Mouse (Mus musculus) embryo, embryonic 11 days (tissue): ENCODE results near the gene Lrrc4.

Experiments used
- DNase-seq: peaks from one replicate; pipeline ENCODE4 v3.0.0-alpha.2; 2015

Lrrc4 gene

DNA sequence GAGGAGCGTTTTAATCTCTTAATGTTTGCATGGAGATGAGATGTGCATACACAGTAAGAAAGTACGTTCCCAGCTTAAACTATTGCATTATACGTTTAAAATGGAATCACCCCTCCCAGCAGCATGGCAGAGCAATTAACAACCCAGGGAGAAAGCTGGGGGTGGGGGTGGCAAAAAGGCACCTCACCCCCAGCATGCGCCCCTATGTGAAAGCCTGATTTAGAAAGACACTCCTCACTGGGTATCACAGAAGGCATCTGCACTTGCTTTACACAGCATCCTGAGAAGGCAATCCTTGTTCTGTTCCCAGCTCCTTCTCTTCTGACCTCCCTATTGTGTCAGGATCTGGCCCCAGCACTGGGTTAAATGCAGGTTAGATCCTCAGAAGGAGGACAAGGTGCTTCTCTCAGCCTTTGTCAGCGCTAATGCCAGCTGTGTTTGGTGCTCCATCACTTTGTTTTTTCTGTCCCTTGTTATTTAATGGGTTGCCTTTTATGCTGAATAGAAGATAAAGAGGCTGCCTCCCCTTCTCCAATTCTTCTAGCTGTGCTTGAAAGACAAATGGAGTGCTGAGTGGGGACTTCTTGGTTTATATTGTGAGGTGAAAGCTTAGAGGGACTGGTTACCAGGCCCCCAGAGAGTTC, 69.3 kb downstream of the Lrrc4 start:
- peak; percentile 28 for DNase-seq

DNA sequence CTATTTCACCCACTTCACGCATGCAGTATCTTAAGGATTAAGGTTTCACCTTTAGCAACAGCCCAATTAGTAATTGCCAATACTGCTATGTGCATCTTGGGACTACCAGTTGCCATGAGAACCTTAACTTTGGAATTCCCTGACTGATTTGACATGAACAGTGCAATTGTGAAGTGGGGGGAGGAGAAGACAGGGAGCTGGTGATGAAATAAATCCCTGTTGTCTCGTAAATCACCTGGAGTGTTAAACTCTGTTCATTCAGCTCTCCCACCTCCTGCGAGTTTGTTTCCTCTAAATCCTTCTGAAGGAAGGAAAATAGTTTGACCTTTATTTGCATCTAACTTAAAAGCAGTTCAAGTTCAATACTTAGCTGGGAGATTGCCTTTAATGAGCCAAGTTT, 69.8 kb downstream of the Lrrc4 start:
- DNase-seq: peak; percentile 64

DNA sequence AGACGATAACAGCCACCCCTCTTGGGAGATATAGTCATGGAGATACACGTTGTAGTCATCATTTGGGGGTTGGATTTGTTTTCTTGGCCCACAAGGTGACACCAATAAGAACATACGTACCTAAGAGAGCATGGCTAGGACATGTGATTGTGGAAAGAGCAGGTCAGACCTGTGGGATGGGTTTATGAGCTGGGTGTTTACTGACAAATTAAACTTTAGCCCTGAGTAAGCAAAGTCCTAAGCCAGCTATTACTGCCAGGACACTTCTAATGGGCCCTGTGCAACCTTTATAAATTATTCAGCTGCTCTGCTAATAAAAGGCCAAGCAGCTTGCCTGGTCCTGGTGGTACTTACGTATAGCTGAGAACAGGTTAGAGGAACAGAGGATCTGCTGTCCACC, 73.3 kb downstream of the Lrrc4 start:
- no peak for DNase-seq

DNA sequence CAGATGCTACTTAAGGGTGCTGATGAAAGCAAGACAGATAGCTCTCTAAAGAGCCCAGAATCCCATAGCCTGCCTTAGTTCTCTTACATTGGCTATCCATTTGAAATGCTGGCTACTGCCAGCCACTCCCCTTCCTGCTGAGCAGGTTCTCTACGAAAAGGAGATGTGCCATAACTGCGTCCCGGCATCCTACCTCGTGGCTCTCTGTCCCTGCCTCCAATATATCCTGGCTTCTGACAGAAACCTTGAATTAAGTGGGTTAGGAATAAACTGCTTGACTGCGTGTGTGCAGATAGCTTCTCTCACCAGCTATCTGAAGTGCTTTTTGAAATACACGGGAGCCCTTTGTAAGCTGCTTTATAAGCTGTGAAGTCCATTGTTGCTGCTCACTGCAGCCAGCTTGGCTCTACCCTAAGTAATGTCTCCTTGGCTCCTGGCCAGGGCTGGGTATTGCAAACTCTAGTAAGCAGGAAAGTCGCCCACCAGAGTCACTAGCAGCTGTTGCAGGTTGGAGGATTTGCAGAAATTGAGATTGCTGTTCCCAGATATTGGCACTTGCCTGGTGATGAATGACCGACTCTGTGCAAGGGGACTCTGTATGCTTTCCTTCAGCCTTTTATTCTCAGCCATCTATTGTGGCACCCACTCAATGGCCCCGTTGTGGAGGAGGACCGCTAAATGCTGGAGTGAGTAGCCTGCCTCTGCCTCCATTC, 75.1 kb downstream of the Lrrc4 start:
- peak; percentile 48 for DNase-seq

DNA sequence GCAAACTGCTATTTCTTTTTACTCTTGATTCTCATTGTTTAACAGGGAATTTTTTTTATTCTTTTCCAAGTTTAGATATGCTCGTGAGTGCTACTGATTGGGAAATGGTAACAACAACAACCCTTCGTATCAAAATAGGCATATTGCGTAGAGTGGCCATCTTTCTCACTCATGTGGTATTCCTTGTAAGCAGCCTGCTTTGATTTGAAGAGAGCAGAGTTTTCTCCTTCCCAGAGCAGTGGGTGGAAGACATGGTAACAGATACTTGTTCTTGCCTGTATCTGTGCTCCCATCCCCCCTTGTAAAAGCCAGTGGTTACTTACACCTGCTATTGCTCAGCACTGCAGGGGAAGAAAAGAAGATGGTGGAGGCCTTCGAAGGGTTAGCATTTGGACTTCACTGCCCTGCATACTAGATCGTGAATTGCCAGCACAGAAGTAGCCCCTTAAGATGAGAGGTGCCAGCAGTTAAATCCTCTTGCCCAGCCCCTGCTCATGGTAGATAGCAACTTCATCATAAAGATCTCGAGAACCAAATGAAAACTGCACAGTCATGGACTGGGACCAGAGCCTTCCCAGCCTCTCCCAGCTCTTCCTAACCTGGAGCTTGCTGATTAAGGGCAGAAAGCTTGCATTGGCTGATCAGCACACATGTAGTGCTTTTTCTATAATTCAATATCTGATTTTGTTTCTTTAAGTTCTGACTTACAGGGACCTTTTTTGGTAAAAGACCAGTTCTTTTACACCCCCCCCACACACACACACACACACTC, 77.2 kb downstream of the Lrrc4 start:
- no peak for DNase-seq

DNA sequence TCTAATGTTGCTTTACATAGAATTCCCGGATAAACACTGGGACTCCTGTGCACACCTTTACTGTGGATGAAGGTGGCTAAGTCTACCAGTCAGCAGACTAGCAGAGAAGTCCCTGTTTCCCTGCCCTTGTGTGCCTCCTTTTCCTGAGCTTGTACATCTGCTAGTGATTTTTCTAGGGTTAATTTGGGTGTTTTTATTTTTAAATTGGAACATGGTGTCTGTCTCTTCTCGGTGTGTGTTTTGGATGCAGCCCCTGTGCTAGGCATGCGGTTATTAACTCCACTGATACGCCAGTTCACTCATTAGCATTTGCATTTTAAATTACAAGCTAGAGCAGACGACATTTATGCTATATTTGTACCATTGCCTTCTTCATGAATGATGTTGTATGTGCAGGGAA, 77.9 kb downstream of the Lrrc4 start:
- no peak for DNase-seq

DNA sequence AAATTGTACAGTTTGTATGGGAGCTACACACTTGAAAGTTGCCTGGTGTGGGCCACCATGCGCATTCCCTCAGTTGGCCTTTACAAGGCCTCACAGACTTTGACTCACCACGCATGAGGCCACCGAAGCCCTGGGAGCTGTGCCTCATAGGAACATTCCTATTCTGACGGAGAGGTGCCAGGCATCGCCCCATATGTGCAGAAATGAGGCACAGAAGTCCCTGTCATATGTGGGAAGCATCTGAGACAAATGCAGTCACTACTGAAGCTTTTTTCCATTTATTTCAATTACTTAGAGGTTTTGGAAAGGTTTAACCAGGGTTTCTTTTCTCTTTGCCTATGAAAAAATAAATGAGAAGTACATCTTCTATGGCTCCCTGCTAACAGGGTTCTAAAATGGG, 78.3 kb downstream of the Lrrc4 start:
- DNase-seq: no peak

DNA sequence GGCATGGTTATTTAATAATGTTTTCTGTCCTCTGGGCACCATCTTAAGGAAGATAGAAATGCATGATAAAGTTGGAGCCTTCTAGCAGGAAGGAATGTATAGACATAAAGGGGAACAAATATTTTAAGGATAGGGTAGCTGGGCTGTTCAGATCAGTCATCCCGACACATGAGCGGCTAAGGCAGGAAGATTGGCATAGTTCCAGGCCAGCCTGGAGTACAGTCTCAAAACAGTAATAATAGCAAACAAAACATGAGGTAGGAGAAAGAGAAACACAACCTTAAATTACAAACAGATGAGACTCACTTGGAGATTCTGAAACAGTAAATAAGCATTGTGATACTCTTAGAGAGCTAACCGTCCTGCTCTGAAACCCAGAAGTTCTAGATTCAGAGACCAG, 80.4 kb downstream of the Lrrc4 start:
- DNase-seq: no peak

DNA sequence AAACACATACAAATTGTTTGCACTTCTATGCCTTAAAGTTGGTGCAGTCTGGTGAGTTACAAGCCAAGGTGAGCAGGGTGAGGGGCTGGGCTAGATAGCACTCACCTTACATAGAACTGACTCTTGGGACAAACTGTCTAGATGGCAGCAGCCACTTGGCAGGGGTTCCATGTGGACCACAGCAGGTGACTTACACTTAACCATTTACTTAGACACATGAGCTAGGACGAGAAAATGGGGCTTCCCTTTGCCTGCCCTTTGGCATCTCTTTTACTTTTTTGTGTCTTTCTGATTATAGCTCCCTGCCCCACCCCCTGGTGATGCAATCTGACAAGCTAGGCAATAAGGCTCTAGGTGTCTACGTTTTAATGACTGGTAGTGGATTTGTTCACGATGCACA, 82.3 kb downstream of the Lrrc4 start:
- DNase-seq: no peak

DNA sequence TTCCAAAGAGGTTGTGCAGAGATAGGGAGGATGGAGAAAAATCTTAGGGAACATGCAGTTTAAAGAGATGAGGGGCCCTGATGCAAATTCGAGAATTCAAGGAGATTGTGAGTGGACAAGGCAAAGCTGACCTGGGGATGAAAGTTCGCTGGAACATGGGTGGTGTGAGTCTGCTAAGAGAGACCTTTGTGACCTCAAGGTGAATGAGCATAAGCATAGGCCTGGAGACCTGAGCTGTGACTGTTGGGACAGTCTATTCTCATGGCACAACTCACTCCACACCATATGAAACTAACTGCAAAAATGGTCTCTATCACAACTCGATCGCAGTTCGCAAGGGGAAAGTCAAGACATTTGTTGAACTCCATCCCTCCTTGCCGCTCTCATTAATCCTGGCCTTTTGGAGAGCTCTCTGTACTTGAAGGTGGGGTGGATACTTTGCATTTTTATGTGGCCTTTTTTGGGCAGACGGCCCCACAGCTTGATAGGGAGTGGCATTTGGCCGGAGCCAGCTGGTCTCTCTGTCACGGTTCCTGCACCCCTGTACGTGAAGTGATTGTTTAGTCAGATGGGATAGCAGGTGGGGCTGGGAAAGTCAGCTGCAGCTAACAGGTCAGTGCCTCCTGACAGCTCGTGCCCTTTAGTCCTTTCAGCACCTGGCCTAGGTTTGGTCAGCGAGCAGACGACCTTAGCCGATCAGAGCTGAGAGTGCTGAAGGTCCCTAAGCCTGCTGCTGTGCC, 83.4 kb downstream of the Lrrc4 start:
- no peak for DNase-seq

DNA sequence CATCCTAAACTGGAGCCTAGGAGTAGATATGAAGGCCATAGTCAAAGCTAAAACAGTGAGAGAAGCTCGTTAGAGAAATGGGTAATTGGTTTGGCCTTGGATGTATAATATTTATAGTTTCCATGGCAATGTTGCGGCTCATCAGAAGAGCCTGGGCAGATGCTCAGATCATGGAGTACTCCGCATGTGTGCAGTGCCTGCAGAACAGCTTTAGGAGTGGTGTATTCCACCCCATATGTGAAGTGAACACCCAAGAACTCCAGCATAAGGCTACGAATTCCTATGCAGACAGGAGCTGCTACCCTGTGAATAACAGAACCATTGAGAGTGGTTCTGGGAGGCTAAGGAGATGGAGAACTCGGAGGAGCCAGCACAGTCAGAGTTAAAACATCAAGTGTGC, 84.5 kb downstream of the Lrrc4 start:
- no peak for DNase-seq

DNA sequence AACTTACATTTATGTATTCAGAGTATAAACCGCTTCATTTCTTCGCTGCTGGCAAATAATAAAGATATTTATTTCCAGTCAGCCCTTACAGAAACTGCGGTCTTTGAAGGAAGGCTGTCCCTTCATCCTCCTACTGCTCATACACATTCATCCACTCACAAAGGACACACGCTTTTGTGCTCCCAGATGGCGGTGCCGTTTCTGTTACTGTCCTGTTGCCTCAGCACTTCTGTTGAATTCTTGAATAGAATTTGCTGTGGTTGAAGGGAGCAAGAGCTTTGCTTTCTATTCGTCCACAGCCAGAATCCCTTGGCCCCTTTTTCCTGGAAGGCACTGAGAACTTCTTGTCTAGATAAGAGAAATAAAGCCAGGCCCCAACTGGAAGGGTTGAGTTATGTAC, 85.7 kb downstream of the Lrrc4 start:
- DNase-seq: no peak

DNA sequence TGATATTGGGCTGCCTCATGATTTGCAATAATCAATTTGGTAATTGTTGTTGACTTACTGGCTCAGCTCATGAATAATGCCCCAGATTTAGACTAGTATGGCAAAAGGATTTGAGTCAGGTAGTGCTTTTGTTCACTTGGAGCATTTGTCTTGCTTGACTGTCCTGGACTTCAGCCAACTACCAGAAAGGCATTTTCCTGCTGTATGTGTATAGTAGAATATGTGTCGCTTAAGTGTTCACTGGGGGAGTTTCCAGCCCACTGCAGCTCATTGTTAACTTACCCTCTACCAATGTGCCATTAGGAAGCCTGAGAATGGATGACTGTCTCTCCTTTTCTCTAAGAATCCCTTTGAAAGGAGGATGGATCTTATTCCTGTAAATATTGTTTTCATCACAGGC, 88.0 kb downstream of the Lrrc4 start:
- DNase-seq: no peak

DNA sequence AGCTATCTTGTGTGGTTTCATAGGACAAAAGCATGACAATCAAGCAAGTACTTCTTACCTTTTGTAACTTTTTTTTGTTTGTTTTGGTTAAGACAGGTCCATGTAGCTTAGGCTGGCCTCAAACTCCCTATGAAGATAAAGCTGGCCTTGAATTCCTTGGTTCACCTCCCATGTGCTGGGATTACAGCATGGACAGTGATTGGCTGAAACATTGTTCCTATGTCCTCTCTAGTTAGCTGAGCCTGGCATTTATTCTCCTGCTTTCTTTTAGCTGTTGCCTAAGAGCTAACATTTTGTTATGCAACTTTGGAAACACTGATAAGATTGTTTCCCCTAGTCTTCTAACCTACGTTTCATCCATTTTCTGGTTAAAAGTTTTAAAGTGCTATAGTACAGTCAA, 93.9 kb downstream of the Lrrc4 start:
- DNase-seq: no peak

DNA sequence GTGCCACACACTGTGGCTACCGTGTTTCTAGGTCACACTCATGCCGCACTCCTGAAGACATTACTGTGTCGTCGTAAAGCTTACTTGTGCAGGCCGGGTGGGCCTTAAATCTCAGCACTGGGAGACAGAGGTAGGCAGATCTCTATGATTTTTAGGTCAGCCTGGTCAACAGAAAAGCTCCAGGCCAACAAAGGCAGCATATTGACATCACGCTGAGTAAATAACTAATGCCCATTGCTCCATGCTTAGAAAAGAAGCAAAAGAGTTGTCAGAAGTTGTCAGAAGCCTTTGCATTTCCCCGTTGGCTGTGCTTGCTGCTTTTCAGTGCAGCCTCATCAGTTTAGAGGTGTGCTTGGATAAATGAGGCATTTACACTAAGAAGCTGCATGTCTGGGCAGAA, 94.9 kb downstream of the Lrrc4 start:
- no peak for DNase-seq

DNA sequence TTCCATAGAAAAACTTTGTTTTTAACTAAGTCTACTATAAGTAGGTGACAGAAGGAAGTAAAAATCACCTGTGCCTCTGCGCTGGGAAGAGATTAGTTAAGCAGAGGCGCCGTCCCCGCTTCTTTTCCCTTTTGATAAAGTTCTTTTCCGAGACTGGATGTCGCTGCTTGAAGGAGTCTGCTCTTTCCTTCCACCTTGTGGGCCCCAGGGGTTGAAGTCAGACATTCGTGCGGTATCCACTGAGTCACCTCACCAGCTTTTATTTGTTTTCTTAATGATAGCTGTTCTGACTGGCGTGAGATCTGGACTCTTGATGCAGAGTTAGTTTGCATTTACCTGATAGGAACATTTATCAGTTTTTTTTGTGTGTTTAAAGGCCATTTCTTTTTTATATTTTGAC, 96.4 kb downstream of the Lrrc4 start:
- no peak for DNase-seq

DNA sequence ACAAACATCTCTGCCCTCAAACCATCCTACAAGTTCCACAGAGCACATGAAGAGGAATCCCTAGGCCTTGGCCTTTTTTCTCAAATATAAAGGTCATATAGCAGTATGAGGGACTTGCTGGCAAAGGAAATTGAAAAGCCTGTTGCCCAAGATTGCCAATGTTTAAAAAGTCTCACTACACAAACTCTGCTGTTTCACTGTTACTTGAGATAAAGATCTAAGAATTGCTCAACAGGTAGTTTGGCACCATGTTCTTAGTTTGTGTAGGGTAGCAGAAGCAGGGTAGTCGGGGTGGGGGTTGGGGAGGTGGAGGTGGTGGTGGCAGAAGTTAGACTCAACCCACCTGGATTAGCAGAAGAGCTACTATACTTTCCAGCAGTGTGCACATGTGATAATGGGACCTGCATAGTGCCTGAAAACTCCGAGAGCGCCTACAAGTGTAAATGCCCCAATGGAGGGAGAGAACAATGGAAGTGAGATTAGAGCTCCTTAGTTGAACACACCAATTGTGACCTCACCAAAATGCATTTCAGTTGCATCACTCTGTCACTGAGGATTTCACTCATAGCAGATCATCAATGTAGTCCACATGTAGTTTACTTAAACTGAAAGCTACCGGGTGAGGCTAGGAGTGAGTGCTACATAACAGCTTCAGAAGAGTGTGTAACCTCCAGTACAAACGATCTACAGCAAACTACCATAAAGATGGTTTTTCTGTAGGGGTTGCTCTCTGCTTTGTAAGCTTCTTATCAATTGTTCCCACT, 97.5 kb downstream of the Lrrc4 start:
- no peak for DNase-seq

DNA sequence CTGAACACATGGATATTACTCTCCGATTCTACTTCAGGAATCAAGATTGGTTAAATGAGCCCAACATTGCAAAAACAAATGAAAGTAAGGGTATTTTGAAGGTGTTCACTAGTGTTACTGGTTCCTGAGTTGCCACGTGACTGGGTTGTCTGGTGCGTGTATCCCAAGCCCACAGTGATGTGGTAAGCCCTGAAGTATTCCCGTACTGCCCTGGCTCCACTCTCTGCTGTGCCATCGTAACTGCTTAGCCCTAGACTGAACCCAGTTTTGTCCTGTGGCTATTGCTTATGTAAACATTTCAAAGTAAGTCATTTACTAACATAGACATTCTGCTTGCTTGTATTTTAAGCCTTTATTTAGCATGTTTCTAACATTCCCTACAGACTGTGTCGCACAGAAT, 100.3 kb downstream of the Lrrc4 start:
- DNase-seq: no peak

DNA sequence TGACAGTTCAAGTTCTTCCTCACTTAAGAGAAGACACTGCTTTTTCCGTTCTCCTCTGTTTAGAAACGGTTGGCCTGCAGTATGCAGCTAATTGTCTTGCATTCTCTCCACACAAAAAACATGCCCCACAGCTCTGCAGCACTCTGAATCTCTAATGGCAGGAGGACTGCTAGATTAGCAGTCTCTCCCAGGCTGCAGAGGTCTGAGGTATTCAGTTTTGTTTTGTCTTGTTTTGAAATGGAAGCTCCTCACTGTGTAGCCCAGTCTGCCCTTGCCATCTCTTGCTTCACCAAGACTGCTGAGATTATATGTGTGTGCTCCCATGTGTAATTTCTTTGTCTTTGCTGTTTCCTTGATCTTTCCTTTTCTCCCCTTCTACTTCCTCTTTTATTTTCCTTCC, 101.9 kb downstream of the Lrrc4 start:
- no peak for DNase-seq

DNA sequence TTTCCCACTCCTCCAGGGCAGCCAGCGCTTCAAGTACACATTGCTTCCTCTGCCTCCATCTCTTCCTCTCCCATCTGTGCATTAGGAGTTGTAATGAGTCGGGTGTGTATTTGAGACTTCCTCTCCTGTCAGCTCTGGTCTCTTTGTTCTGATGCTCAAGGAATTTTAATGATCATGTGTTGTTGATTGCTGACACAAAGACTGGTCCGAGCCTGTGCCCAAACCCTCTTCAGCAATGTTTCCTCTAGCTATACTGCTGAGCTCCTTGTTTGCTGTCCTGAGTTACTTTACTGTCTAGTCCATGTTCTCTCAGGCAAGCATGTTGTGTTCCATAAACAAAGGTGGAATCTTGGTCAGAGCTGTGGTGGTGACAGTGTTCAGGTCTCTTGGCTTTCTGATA, 102.3 kb downstream of the Lrrc4 start:
- peak; percentile 8 for DNase-seq

DNA sequence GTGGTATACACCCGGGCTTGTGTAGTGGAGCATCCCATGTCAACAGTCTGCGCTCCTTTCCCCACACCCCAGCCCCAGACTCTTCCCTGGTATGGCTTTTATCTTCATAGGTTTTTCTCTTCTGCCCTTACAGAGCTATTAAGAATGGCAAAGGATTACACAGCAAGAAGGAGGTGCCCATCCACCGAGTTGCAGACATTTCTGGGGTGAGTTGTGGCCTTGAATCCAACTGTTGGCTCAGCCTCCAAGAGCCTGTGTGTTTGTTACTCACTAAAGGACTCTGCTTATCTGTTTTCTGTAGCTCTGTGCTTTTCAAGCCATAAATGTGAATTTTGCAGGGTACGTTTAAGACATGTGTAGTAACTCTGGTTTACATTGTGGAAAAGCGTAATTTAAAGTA, 106.8 kb downstream of the Lrrc4 start:
- DNase-seq: no peak

DNA sequence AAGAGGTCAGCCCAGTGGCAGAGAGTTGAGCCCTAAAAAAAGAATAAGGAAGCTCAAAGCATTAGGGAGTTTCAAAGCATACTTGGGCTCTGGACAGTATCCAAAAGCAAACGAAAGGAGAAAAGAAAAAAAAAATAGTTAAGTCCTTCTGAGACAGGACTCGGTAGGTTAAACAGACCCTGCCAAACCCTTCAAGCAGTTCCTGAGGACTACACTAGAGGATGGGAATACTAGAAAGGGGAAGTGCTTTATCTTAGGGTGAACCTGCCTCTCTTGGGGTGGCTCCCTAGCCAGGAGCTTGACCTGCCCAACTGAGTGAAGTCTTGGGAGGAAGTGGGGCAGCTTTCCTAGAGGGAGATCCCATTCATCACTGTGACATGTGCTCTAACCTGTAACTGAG, 108.5 kb downstream of the Lrrc4 start:
- DNase-seq: no peak
